Mouse (Mus musculus) layer of hippocampus, adult 2 months (tissue): ENCODE results near the gene Apob. TPM values are rescaled to one million over a fixed set of nuclear protein-coding genes. Genes with fewer than 3 reads are reported as not detected.

Experiments used
- DNase-seq, 2 experiments: peaks; one replicate each; pipeline ENCODE4 v3.0.0; 2022; ENCODE audit warnings: low spot score in 2 of 2
- H3K27ac ChIP-seq: fragments of 200-600 bp; 2 replicates; pipeline ENCODE4 v1.8.1; 2022
- H3K4me3 ChIP-seq: fragments of 200-600 bp; 2 replicates; pipeline ENCODE4 v1.8.1; 2022; ENCODE audit warnings: mild to moderate bottlenecking
- CTCF ChIP-seq: fragments of 200-600 bp; conservative IDR thresholded peaks from 2 replicates; pipeline ENCODE4 v1.8.1; 2022; ENCODE audit warnings: antibody characterized with exemption, mild to moderate bottlenecking, moderate library complexity
- long read RNA-seq, 2 experiments: library from polyadenylated mRNA; stranded (forward); transcript quantifications; one replicate each; pipeline ENCODE4 v2.0.0; 2021; ENCODE audit warnings: borderline mapping rate in 2 of 2
- total RNA-seq, 2 experiments: library from RNA; stranded (reverse); gene quantifications; 2 replicates each; pipeline ENCODE4 v1.2.3; 2021

Gene Apob
- under 1 TPM in 1 of 2 experiments, not detected in 1; 0.03 TPM for total RNA-seq
- long read RNA-seq, experiment 1: 0 reads
- long read RNA-seq, experiment 2: 0 reads

GRCm38 (mm10) chr12:7977466-7978189 lies at the start of gene Apob:
Gene Apob (plus strand): TSS chr12:7977648.
- no peak within 1 kb of the TSS for H3K27ac ChIP-seq
- no peak for TF ChIP-seq CTCF
- peak within 1 kb of the TSS; percentile 47 for H3K4me3 ChIP-seq
- no peak for DNase-seq

- no peak overlapping the region for H3K27ac ChIP-seq
- DNase-seq: no peak
- no peak for TF ChIP-seq CTCF
- H3K4me3 ChIP-seq: no peak overlapping the region
Observed at GRCm38 (mm10) chr12:7932405-7932920, 45.0 kb upstream of the Apob start.

- no peak for DNase-seq
- TF ChIP-seq CTCF: no peak
- H3K4me3 ChIP-seq: no peak overlapping the region
- H3K27ac ChIP-seq: no peak overlapping the region
Observed at GRCm38 (mm10) chr12:7950098-7950745, 27.2 kb upstream of the Apob start.

- H3K4me3 ChIP-seq: no peak overlapping the region
- no peak for TF ChIP-seq CTCF
- no peak for DNase-seq
- no peak overlapping the region for H3K27ac ChIP-seq
Observed at GRCm38 (mm10) chr12:7958851-7959250, 18.6 kb upstream of the Apob start.

- Histone ChIP-seq H3K27ac (no peak overlapping the region), H3K4me3 (no peak overlapping the region)
- no peak for TF ChIP-seq CTCF
- no peak for DNase-seq
Observed at GRCm38 (mm10) chr12:7959310-7959918, 18.0 kb upstream of the Apob start.

GRCm38 (mm10) chr12:7962314-7962927 lies 15.0 kb upstream of the Apob start:
- no peak for TF ChIP-seq CTCF
- no peak for DNase-seq

GRCm38 (mm10) chr12:7967221-7967620 lies 10.2 kb upstream of the Apob start:
- Histone ChIP-seq H3K4me3 (no peak overlapping the region), H3K27ac (no peak overlapping the region)
- no peak for DNase-seq
- TF ChIP-seq CTCF: no peak

More at GRCm38 (mm10) chr12:7962314-7962927, 15.0 kb upstream of the Apob start:
- no peak overlapping the region for H3K4me3 ChIP-seq
- H3K27ac ChIP-seq: no peak overlapping the region

GRCm38 (mm10) chr12:7970301-7970700 lies 7.1 kb upstream of the Apob start:
- Histone ChIP-seq H3K4me3 (no peak overlapping the region), H3K27ac (no peak overlapping the region)
- DNase-seq: no peak
- no peak for TF ChIP-seq CTCF

- Histone ChIP-seq H3K27ac (no peak overlapping the region), H3K4me3 (no peak overlapping the region)
- no peak for DNase-seq
- no peak for TF ChIP-seq CTCF
Observed at GRCm38 (mm10) chr12:7970817-7971216, 6.6 kb upstream of the Apob start.

- Histone ChIP-seq H3K27ac (no peak overlapping the region), H3K4me3 (no peak overlapping the region)
- no peak for TF ChIP-seq CTCF
- DNase-seq: no peak
Observed at GRCm38 (mm10) chr12:7971736-7972135, 5.7 kb upstream of the Apob start.

- DNase-seq: no peak
- TF ChIP-seq CTCF: no peak
- Histone ChIP-seq H3K27ac (no peak overlapping the region), H3K4me3 (no peak overlapping the region)
Observed at GRCm38 (mm10) chr12:7973773-7974322, 3.6 kb upstream of the Apob start.

GRCm38 (mm10) chr12:7978190-7978884 lies 889 bp downstream of the Apob start:
- peak overlapping the region; percentile 47 for H3K4me3 ChIP-seq
- TF ChIP-seq CTCF: peak; percentile 98
- peak; percentile 55 to 82 for DNase-seq
- no peak overlapping the region for H3K27ac ChIP-seq
